Mouse (Mus musculus) hindbrain, postnatal 0 days (tissue): ENCODE measurements at regions not wholly inside any gene's neighbourhood (a gene's known extent, or its start where the extent isn't known, plus 50 kb on each side); places are given as distances from the start of the nearest gene placed in this dataset.

Experiments
- ATAC-seq: fragments of 200-750 bp; cut with Nextera tagmentation; 2 replicates; pipeline ENCODE4 v1.8.0; 2017; ENCODE audit warnings: mild to moderate bottlenecking, moderate TSS enrichment, moderate library complexity
- DNase-seq: peaks from one replicate; pipeline ENCODE4 v3.0.0-alpha.2; 2015; ENCODE audit warnings: low spot score
- H3K27ac ChIP-seq: fragments of 300-500 bp; sonication (generic); 2 replicates; pipeline ENCODE4 v1.5.1; 2014; ENCODE audit warnings: mild to moderate bottlenecking
- H3K27me3 ChIP-seq: fragments of 300-500 bp; sonication (generic); 2 replicates; pipeline ENCODE4 v1.6.1; 2014; ENCODE audit warnings: low read length, mixed read lengths; ENCODE audit not compliant: insufficient read depth
- H3K36me3 ChIP-seq: fragments of 300-500 bp; sonication (generic); 2 replicates; pipeline ENCODE4 v1.6.1; 2014; ENCODE audit warnings: low read length, mixed read lengths; ENCODE audit not compliant: insufficient read depth
- H3K4me1 ChIP-seq: fragments of 300-500 bp; sonication (generic); 2 replicates; pipeline ENCODE4 v1.6.1; 2014; ENCODE audit warnings: antibody characterized with exemption, low read length, mixed read lengths; ENCODE audit not compliant: insufficient read depth
- H3K4me2 ChIP-seq: fragments of 300-500 bp; sonication (generic); 2 replicates; pipeline ENCODE4 v1.6.1; 2014; ENCODE audit warnings: low read depth, mild to moderate bottlenecking, low read length, moderate library complexity, mixed read lengths
- H3K4me3 ChIP-seq: fragments of 300-500 bp; sonication (generic); 2 replicates; pipeline ENCODE4 v1.5.1; 2014; ENCODE audit warnings: low read length
- H3K9ac ChIP-seq: fragments of 300-500 bp; sonication (generic); replicated peaks from 2 replicates; pipeline ENCODE4 v1.6.1; 2014; ENCODE audit warnings: mild to moderate bottlenecking, low read length, moderate library complexity, mixed read lengths
- H3K9me3 ChIP-seq: fragments of 300-500 bp; sonication (generic); 2 replicates; pipeline ENCODE4 v1.6.1; 2016; ENCODE audit warnings: low read length, mixed read lengths
- CTCF ChIP-seq: IDR thresholded peaks from 2 replicates; pipeline ENCODE4 v1.5.1; 2016; ENCODE audit warnings: antibody characterized with exemption, control low read depth, low read depth
- WGBS: fragments of 180-500 bp; shearing (Covaris S2); extraction: QIAGEN DNeasy Blood & Tissue Kit; methylation state at CpG from one replicate; pipeline ENCODE4 v1.1.7; 2014; 5-methylcytosine and 5-hydroxymethylcytosine counted together

- ATAC-seq (no peak), DNase-seq (peak; percentile 28)
- H3K9ac ChIP-seq, result no peak overlapping the region
- 36% methylated on average over 5 of the region's 5 CpGs for WGBS
- TF ChIP-seq CTCF, result no peak
- no peak overlapping the region for H3K4me3 ChIP-seq
- H3K36me3 ChIP-seq, result no peaks in the 10 kb centered on the region
- H3K4me1 ChIP-seq, result no peaks in the 10 kb centered on the region
- H3K27me3 ChIP-seq, result no peaks in the 10 kb centered on the region
- H3K4me2 ChIP-seq, result no peak overlapping the region
- H3K27ac ChIP-seq, result no peak overlapping the region
- no peaks in the 10 kb centered on the region for H3K9me3 ChIP-seq
Observed at GRCm38 (mm10) chr16:8938516-8938915, 108.6 kb downstream of the 1810013L24Rik start.

DNA sequence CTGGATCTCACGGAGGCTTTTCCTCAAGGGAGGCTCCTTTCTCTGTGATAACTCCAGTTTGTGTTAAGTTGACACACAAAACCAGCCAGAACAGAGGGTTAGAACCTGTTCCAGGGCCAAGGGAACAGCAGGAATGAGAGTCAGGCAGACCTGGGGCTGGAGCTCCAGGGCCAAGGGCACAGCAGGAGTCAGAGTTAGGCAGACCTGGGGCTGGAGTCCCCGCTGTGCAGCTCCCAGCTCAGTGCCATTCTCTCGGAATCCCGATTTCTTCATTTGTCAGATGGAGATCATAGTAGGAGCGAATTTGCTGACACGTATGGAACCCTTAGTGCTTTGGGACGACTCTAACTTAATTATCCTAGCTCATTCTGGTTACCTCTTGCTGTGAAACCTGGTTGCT is 109.2 kb downstream of the 1810013L24Rik start:
- no peak overlapping the region for H3K4me3 ChIP-seq
- no peaks in the 10 kb centered on the region for H3K4me1 ChIP-seq
- H3K9ac ChIP-seq, result no peak overlapping the region
- no peak overlapping the region for H3K27ac ChIP-seq
- H3K4me2 ChIP-seq, result no peak overlapping the region
- TF ChIP-seq CTCF, result no peak
- ATAC-seq (no peak), DNase-seq (no peak)
- H3K9me3 ChIP-seq, result no peaks in the 10 kb centered on the region
- 39% methylated on average over 7 of the region's 7 CpGs for WGBS
- H3K27me3 ChIP-seq, result no peaks in the 10 kb centered on the region
- no peaks in the 10 kb centered on the region for H3K36me3 ChIP-seq

GRCm38 (mm10) chr16:8944412-8945102 is 114.7 kb downstream of the 1810013L24Rik start:
- H3K9ac ChIP-seq, result no peak overlapping the region
- H3K27me3 ChIP-seq, result no peaks in the 10 kb centered on the region
- ATAC-seq, result no peak
- peaks cover 3% of the 10 kb centered on the region; the same call in 1 of the 2 replicates for H3K4me1 ChIP-seq
- H3K36me3 ChIP-seq, result no peaks in the 10 kb centered on the region
- no peak overlapping the region for H3K4me2 ChIP-seq
- no peaks in the 10 kb centered on the region for H3K9me3 ChIP-seq
- WGBS, result 19% methylated on average over 5 of the region's 5 CpGs
- TF ChIP-seq CTCF, result no peak
- DNase-seq, result peak; percentile 5
- H3K4me3 ChIP-seq, result no peak overlapping the region
- no peak overlapping the region for H3K27ac ChIP-seq

- Histone ChIP-seq H3K27me3 (no peaks in the 10 kb centered on the region), H3K36me3 (no peaks in the 10 kb centered on the region), H3K4me1 (peaks cover 3% of the 10 kb centered on the region; the same call in 1 of the 2 replicates), H3K4me2 (no peak overlapping the region), H3K4me3 (no peak overlapping the region), H3K27ac (no peak overlapping the region), H3K9me3 (no peaks in the 10 kb centered on the region), H3K9ac (no peak overlapping the region)
- no peak for TF ChIP-seq CTCF
- peak; percentile 33 for DNase-seq
- no peak for ATAC-seq
- WGBS, result 39% methylated on average over 5 of the region's 5 CpGs
Observed at GRCm38 (mm10) chr16:8947846-8948245, 117.9 kb downstream of the 1810013L24Rik start.

- H3K9ac ChIP-seq, result no peak overlapping the region
- H3K9me3 ChIP-seq, result no peaks in the 10 kb centered on the region
- H3K4me1 ChIP-seq, result peaks cover 3% of the 10 kb centered on the region; the same call in 1 of the 2 replicates
- TF ChIP-seq CTCF, result no peak
- ATAC-seq (no peak), DNase-seq (no peak)
- 73% methylated on average over 6 of the region's 6 CpGs for WGBS
- no peaks in the 10 kb centered on the region for H3K36me3 ChIP-seq
- no peaks in the 10 kb centered on the region for H3K27me3 ChIP-seq
- no peak overlapping the region for H3K4me3 ChIP-seq
- no peak overlapping the region for H3K27ac ChIP-seq
- no peak overlapping the region for H3K4me2 ChIP-seq
Observed at GRCm38 (mm10) chr16:8951156-8951899, 121.4 kb downstream of the 1810013L24Rik start.

DNA sequence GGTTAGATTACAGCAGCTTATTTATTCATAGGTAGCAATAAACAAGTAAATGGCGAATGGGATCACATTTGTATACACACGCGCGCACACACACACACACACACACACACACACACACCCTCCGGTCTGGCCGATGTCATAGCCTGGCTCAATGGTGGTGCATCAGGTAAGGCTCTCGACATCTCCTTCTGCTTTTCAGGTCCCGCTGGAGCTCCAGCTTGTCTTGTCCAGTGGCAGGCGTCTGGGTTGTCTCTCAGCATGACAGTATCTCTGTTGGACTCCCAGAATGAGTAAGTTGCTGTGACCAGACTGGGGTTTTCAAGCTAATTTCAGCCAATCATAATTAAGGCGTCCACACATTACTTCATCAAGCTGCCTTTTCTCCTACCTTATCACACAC is 131.8 kb downstream of the 1810013L24Rik start:
- DNase-seq, result no peak
- H3K4me2 ChIP-seq, result no peak overlapping the region
- no peak for ATAC-seq

More for the DNA sequence above, 131.8 kb downstream of the 1810013L24Rik start:
- Histone ChIP-seq H3K4me3 (no peak overlapping the region), H3K9me3 (no peaks in the 10 kb centered on the region), H3K9ac (no peak overlapping the region), H3K4me1 (no peaks in the 10 kb centered on the region), H3K27ac (no peak overlapping the region), H3K36me3 (no peaks in the 10 kb centered on the region), H3K27me3 (no peaks in the 10 kb centered on the region)
- no peak for TF ChIP-seq CTCF
- 82% methylated on average over 10 of the region's 10 CpGs for WGBS
